Mouse (Mus musculus) adrenal gland, adult (tissue): ENCODE data around the gene Ttc39b.
A peak's percentile ranks its signal among the peaks of the same experiment; 100 is the strongest.

Experiments
- DNase-seq, 2 experiments: peaks; one replicate each; pipeline ENCODE4 v3.0.0; 2022 to 2023; ENCODE audit warnings: low spot score in 1 of 2; ENCODE audit not compliant: inconsistent age in 2 of 2

Ttc39b gene

GRCm38 (mm10) chr4:83323910-83324684 lies at the start of gene Ttc39b:
Gene Ttc39b (minus strand): TSS chr4:83324255.
- DNase-seq: peak; percentile 100

- DNase-seq: no peak
Measured at GRCm38 (mm10) chr4:83373381-83373780, 49.3 kb upstream of the Ttc39b start.

GRCm38 (mm10) chr4:83357738-83358137 lies 33.7 kb upstream of the Ttc39b start:
- no peak for DNase-seq

GRCm38 (mm10) chr4:83354786-83355185 lies 30.7 kb upstream of the Ttc39b start:
- DNase-seq: no peak

- DNase-seq: no peak
Measured at GRCm38 (mm10) chr4:83353949-83354348, 29.9 kb upstream of the Ttc39b start.

- no peak for DNase-seq
Measured at GRCm38 (mm10) chr4:83353276-83353675, 29.2 kb upstream of the Ttc39b start.

GRCm38 (mm10) chr4:83350719-83351118 lies 26.7 kb upstream of the Ttc39b start:
- DNase-seq: peak; percentile 15 to 68

- no peak for DNase-seq
Measured at GRCm38 (mm10) chr4:83348970-83349369, 24.9 kb upstream of the Ttc39b start.

GRCm38 (mm10) chr4:83343895-83344294 lies 19.8 kb upstream of the Ttc39b start:
- DNase-seq: peak; percentile 16 to 57

GRCm38 (mm10) chr4:83343146-83343823 lies 19.2 kb upstream of the Ttc39b start:
- no peak for DNase-seq

- peak; percentile 25 to 72 for DNase-seq
Measured at GRCm38 (mm10) chr4:83342268-83342970, 18.4 kb upstream of the Ttc39b start.

- DNase-seq: no peak
Measured at GRCm38 (mm10) chr4:83339393-83339792, 15.3 kb upstream of the Ttc39b start.

GRCm38 (mm10) chr4:83337717-83338116 lies 13.7 kb upstream of the Ttc39b start:
- DNase-seq: no peak

GRCm38 (mm10) chr4:83330369-83330768 lies 6.3 kb upstream of the Ttc39b start:
- no peak for DNase-seq

- peak in 1 of 2 experiments; percentile 13 for DNase-seq
Measured at GRCm38 (mm10) chr4:83329615-83330014, 5.6 kb upstream of the Ttc39b start.

GRCm38 (mm10) chr4:83328026-83328945 lies 4.2 kb upstream of the Ttc39b start:
- DNase-seq: peak in 1 of 2 experiments; percentile 31

GRCm38 (mm10) chr4:83327526-83327925 lies 3.5 kb upstream of the Ttc39b start:
- peak in 1 of 2 experiments; percentile 47 for DNase-seq

- peak in 1 of 2 experiments; percentile 24 for DNase-seq
Measured at GRCm38 (mm10) chr4:83325366-83325765, 1.3 kb upstream of the Ttc39b start.

GRCm38 (mm10) chr4:83323201-83323903 lies 703 bp downstream of the Ttc39b start:
- DNase-seq: peak; percentile 87 to 96

- DNase-seq: no peak
Measured at GRCm38 (mm10) chr4:83319736-83320135, 4.3 kb downstream of the Ttc39b start.
